Mouse (Mus musculus) cerebellum, adult 8-10 months (tissue): ENCODE measurements around the gene Kcnq5.

Experiments
- DNase-seq: peaks from one replicate; pipeline ENCODE4 v3.0.0; 2022

Gene Kcnq5

DNA sequence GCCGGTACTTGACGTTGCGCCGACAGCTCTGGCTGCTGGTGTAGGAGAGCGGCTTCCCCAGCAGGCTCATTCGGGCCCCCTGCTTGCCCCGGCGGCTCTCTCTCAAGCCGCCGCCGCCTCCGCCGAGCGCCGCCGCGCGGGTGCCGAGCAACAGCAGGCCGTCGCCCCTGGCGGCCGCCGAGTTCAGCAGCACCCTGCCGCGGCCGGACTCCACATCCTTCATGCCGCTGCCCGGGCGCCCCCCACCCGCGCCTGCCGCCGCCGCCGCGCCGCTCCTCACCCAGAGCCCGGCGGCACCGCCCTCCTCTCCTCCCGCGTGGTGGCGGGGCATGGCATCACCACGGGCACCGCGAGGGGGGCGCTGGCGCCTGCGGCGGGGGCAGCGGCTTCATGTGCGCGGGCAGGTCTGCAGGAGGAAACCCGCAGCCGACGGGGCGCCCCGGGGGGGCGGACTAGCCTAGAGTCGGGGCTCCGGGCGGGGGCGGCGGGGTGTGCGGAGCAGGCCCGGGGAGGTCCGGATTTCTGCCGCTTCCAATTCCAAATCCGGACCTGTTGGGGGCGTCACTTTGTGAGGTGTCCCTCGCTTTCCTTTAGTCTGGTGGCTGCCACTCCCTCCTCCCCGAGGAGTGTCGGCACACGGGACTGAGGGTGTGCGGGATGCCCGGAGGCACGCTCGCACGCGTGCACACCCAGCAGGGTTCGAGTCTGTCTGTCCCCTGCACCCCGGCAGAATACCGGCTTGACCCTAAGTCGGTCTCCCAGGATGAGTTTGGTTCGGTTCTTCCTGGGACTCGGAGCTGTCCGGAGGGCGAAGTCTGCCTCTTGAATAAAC, at the start of gene Kcnq5:
Gene Kcnq5 (minus strand): TSS at position 692 of the 832 bp plus-strand sequence.
- no peak for DNase-seq

- no peak for DNase-seq
Measured at GRCm38 (mm10) chr1:21979755-21980154, 18.0 kb upstream of the Kcnq5 start.

DNA sequence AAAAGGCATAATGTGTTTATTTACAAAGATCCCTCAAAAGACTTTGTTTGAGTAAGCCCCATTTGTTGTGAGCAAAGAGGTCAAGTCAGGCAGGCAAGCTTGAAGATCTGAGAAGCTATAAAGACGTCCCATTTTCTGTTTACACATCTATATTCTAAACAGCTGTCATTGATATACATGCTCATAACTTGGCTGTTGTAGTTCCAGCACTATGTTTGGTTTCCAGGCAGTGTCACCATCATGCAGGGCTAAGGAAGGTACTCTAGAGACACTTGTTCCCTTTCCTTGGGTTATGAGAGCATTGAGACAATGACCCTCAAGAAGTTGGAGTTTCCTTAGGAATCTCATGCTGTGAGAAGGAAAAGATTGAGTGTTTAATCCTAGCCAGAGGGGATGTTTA, 17.6 kb upstream of the Kcnq5 start:
- no peak for DNase-seq

DNA sequence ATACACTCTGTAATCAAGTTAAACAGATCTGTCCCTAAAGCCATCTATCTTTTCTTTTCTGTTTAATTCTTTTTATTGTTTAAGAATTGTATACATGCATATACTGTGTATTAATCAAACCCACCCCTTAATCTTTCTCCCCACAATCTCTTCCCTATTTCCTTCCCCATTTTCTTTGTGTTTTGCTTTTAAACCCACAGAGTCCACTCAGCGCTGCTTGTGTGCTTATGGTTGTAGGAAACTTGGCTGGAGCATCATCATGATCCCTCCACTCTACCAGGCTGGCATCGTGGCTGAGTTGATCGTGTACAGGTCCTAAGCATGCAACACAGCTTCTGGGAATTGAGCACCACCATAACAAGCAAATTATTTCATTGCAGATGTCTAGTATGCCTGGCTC, 12.3 kb upstream of the Kcnq5 start:
- no peak for DNase-seq

- no peak for DNase-seq
Measured at GRCm38 (mm10) chr1:21967139-21967538, 5.4 kb upstream of the Kcnq5 start.

- DNase-seq: no peak
Measured at GRCm38 (mm10) chr1:21962896-21963864, 1.4 kb upstream of the Kcnq5 start.

DNA sequence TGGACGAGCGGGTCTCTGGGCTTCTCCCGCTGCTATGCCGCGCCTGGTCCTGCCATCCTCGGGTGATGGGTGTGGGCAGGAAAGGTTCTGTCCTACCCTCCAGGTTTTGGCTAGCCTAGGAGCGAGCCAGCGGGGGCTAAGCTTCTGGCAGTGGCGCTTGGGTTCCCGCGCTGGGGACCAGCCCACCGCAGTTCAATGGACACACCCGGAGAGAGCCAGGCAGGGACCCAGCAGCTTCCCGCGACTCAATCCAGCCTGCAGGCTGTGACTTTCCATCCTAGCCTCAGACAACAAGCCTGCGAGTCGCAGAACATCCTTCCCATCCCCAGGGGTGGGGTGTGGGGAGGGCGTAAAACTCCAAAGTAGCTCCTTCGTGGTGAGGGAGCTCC, 335 bp upstream of the Kcnq5 start:
- no peak for DNase-seq

- no peak for DNase-seq
Measured at GRCm38 (mm10) chr1:21960421-21961250, 1.1 kb downstream of the Kcnq5 start.

GRCm38 (mm10) chr1:21959648-21960285, 2.0 kb downstream of the Kcnq5 start:
- DNase-seq: no peak

GRCm38 (mm10) chr1:21958013-21958412, 3.7 kb downstream of the Kcnq5 start:
- no peak for DNase-seq

DNA sequence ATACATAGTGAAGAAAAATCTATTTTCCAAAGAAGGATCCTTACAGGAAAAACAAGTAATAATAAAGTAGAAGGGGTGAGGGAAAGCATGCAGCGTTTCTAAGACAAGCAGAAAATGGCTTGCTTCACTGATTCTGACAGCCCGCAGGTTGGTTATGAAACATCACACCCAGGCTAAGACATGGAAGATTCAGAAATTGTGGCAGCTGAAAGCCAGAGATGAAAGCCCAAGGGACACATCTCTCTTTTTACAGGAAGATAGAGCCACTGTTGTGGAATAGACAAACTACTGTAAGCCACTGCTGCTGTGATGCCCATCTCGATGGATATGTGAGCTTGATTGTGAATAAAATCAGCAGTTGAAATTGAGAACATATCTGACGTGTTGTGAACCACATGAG, 20.9 kb downstream of the Kcnq5 start:
- DNase-seq: no peak

DNA sequence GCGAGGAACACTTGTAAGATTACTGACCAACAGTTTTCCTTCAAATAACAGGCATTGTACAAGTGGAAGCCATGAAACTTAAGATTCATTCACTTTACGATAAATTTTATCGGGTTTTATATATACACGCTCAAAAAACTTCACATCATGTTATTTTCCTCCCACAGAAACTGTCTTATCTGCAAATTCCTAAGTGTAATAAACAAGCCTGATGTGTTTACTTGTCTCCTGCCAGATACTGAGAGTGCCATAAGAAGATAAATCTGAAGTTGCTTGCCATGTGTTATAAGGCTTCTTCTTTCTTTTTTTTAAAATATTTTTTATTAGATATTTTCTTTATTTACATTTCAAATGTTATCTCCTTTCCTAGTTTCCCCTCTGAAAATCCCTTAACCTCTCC, 34.6 kb downstream of the Kcnq5 start:
- DNase-seq: no peak

- DNase-seq: no peak
Measured at GRCm38 (mm10) chr1:21923293-21923642, 38.5 kb downstream of the Kcnq5 start.

DNA sequence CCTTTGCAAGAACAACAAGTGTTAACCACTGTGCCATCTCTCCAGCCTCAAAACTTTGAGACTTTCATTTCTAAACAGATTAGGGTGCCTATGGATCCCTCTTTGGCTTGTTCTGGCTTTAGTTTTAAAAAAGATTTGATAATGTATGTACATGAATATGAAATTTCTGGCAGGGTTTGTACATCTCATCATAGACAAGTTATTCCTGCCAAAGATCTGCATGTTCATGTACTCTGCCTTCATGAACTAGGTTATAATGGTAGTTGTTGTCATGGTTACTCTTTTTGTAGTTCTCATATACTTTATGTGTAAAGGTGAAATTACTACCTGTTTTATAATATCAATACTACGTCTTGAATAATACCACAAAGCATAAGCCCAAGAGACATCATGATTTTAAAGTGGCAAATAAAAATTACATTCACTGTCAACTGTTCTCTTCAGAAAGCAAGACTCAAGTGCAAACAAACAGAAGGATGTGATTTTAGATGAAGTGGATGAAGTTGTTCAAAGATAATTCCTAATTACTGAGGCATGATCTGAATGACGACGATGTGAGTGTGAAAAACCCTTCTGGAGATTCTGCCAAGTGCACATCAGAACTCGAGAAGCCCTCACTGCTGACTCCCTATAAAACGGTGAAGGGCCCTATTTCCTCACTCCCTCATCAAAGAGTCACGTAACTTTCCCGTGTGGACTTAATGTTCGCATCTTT, 39.0 kb downstream of the Kcnq5 start:
- DNase-seq: no peak

DNA sequence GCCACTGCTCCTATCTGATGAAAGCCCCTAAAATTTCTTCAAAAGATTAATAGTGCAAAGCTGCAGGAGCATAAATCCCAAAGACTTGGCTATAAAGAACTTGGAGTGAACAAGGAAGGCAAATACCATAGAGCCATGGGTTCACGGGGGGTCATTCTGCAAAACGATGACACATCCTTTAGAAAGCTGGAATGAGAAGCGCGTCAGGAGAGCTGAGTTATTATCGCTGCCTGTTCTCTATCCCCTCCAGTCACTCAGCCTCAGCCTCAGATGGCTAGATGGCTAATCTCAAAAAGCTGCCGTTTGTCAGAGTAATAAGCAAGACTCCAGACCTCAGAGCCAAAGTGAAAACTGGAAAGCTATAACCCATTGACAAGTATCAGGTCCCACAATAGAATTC, 42.5 kb downstream of the Kcnq5 start:
- no peak for DNase-seq

DNA sequence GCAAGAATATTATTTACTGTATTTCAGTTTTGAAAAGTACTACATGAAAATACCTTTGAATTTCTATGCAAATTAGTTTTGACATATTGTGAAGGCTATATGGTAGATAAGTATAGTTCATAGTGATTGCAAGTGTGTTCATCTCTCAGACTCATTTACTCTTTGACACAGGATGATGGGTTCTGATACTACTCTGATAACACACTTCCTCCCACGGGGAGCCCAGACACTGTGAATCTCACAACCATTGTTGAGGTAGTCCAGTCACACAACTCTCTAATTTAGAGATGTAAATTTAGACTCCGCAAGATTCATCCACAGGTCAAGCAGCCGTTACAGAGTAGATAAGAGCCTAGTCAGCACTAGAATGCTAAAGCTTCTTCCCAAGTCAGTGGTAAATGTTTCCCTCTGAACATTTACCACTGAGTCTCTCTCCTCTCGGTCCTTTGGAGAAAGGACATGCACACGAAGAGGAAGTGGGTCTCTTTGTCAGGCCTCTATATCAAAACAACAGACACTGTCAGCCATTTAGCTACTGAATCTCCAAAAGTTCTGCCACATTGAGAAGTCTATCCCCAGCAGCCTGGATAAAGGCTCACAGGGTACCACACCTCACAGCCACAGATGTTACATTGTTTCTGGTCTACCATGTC, 65.5 kb downstream of the Kcnq5 start:
- no peak for DNase-seq

GRCm38 (mm10) chr1:21883747-21884146, 78.0 kb downstream of the Kcnq5 start:
- DNase-seq: no peak

DNA sequence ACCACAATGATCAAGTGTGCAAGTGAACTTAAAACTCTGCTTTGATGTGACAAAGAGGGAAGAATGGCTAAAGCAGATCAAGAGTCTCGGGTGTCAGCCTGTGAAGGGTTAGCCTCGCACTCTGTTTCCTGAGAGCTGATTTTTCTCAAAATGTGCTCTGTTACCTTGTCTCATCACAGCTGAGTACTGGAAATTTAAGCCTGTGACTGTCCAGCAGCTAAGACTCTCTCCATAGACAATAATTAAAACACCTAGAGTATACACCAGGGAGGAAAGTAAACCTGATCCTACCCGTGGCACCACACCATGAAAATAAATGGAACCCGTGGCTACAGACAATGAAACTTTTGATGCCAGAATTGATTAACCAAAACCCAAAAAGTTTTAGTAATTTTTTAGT, 90.9 kb downstream of the Kcnq5 start:
- no peak for DNase-seq

GRCm38 (mm10) chr1:21868484-21868883, 93.3 kb downstream of the Kcnq5 start:
- DNase-seq: no peak

DNA sequence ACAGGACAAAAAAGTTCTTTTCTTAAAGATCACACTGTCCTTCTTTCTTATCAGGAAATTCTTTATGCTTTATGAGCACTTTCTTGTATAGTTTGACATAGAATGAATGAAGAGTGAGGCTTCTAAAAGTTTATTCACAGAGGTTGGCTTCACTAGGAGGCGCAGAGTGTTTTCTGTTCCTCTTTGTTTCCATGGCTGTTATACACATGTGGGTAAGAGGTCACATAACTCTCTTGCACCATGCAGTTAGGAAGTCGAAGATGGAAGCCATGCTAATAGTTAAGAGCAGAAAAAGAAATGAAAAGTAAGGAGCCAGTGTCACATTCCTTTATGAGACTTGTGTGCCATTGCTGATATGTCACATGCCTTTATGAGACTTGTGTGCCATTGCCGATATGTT, 105.3 kb downstream of the Kcnq5 start:
- no peak for DNase-seq

GRCm38 (mm10) chr1:21838534-21838933, 123.2 kb downstream of the Kcnq5 start:
- DNase-seq: no peak
